Mouse (Mus musculus) midbrain, embryonic 11.5 days (tissue): ENCODE measurements at regions not wholly inside any gene's neighbourhood (a gene's known extent, or its start where the extent isn't known, plus 50 kb on each side); places are given as distances from the start of the nearest gene placed in this dataset.

Experiments used
- ATAC-seq: fragments of 200-750 bp; cut with Nextera tagmentation; 2 replicates; pipeline ENCODE4 v1.8.0; 2017; ENCODE audit warnings: moderate TSS enrichment, moderate library complexity; ENCODE audit not compliant: low FRiP score
- DNase-seq: peaks from one replicate; pipeline ENCODE4 v3.0.0; 2015; ENCODE audit warnings: low spot score; ENCODE audit errors: missing footprints
- H3K27ac ChIP-seq: fragments of 300-500 bp; sonication (generic); 2 replicates; pipeline ENCODE4 v1.5.1; 2014; ENCODE audit warnings: low read depth, low read length
- H3K27me3 ChIP-seq: fragments of 300-500 bp; sonication (generic); 2 replicates; pipeline ENCODE4 v1.6.1; 2014; ENCODE audit warnings: mild to moderate bottlenecking, low read length, moderate library complexity, mixed read lengths; ENCODE audit not compliant: control insufficient read depth, insufficient read depth
- H3K36me3 ChIP-seq: fragments of 300-500 bp; sonication (generic); 2 replicates; pipeline ENCODE4 v1.6.1; 2014; ENCODE audit warnings: mild to moderate bottlenecking, low read length, moderate library complexity, mixed read lengths; ENCODE audit not compliant: control insufficient read depth, insufficient read depth
- H3K4me1 ChIP-seq: fragments of 300-500 bp; sonication (generic); 2 replicates; pipeline ENCODE4 v1.6.1; 2014; ENCODE audit warnings: low read length; ENCODE audit not compliant: control insufficient read depth, insufficient read depth
- H3K4me2 ChIP-seq: fragments of 300-500 bp; sonication (generic); 2 replicates; pipeline ENCODE4 v1.6.1; 2014; ENCODE audit warnings: mild to moderate bottlenecking, moderate library complexity
- H3K4me3 ChIP-seq: fragments of 300-500 bp; sonication (generic); 2 replicates; pipeline ENCODE4 v1.5.1; 2014; ENCODE audit warnings: low read depth, low read length
- H3K9ac ChIP-seq: fragments of 300-500 bp; sonication (generic); 2 replicates; pipeline ENCODE4 v1.6.1; 2014; ENCODE audit warnings: low read length
- H3K9me3 ChIP-seq: fragments of 300-500 bp; sonication (generic); 2 replicates; pipeline ENCODE4 v1.6.1; 2016; ENCODE audit warnings: low read length; ENCODE audit not compliant: control insufficient read depth
- WGBS: fragments of 180-500 bp; shearing (Covaris S2); extraction: QIAGEN DNeasy Blood & Tissue Kit; methylation state at CpG from one replicate; pipeline ENCODE4 v1.1.7; 2014; 5-methylcytosine and 5-hydroxymethylcytosine counted together

DNA sequence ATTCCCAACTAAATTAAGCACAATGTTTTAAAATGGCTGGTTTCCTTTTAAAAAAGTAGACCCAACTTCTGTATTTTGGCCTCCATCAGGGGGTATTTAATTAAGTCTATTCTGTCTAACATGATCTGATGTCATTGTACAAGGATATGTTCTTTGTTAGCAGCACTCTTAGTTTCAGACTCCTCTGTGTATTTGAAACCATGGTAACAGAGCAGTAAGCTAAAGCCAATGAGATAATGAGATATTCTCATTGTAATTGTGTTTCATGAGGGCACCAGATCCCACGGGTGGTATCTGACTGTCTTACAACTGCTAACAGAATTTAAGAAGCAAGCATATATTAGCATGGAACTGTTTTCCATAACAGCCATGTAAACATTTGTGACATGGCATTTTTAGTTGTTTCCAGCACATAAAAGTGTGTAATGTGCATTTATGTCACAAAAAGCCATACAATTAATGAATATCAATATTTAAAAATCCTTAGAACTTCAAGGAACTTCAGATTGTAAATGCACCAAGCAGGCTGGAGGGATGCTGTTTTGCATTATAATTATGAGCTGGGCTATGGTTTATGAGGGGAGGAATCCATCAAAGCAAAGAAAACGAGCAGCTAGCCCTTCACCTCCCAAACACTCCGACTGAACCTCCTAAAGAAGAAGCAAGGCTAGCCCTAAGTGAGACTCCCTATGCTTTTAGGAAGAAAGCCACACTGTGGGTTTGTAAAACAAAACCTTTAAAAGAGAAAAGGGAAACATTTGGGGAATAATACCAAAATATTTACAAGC lies 240.7 kb upstream of the Veph1 start:
- Histone ChIP-seq H3K9ac (no peak overlapping the region), H3K4me2 (no peak overlapping the region), H3K27ac (peak overlapping the region; percentile 44; the same call in 1 of the 2 replicates), H3K27me3 (no peaks in the 10 kb centered on the region), H3K4me3 (no peak overlapping the region), H3K36me3 (no peaks in the 10 kb centered on the region), H3K9me3 (no peaks in the 10 kb centered on the region), H3K4me1 (peaks cover 10% of the 10 kb centered on the region; the same call in 1 of the 2 replicates)
- WGBS: 29% methylated on average over 3 of the region's 3 CpGs
- peak; percentile 88 for DNase-seq
- peak; percentile 87 for ATAC-seq

DNA sequence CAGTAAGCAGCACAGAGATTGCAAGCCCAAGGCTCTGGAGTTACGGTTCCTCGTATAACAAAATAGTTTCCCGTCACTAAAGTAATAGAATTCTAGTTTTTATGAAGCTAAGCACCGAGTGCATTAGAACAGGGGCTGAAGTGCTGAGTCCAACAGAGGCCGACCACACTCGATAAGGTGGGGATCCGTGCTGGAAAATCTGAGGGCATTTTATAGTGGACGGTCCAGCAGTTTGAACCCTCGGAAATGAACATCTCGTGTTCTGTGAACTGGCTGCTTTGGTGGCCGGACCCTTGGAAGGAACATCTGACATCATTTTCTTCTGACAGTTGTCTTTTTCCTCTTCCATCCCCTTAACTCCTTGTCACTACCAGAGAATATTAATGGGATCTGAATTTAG lies 240.0 kb upstream of the Veph1 start:
- Histone ChIP-seq H3K4me3 (no peak overlapping the region), H3K9ac (no peak overlapping the region), H3K9me3 (no peaks in the 10 kb centered on the region), H3K36me3 (no peaks in the 10 kb centered on the region), H3K4me2 (no peak overlapping the region), H3K27ac (no peak overlapping the region; the same call in 1 of the 2 replicates), H3K27me3 (no peaks in the 10 kb centered on the region), H3K4me1 (peaks cover 10% of the 10 kb centered on the region; the same call in 1 of the 2 replicates)
- ATAC-seq: peak; percentile 45; the same call in 1 of the 2 replicates
- no peak for DNase-seq
- 66% methylated on average over 11 of the region's 11 CpGs for WGBS

GRCm38 (mm10) chr3:66535786-66536529 lies 239.3 kb upstream of the Veph1 start:
- Histone ChIP-seq H3K27me3 (no peaks in the 10 kb centered on the region), H3K27ac (no peak overlapping the region; the same call in 1 of the 2 replicates), H3K36me3 (no peaks in the 10 kb centered on the region), H3K4me3 (no peak overlapping the region), H3K4me2 (no peak overlapping the region), H3K4me1 (peaks cover 10% of the 10 kb centered on the region; the same call in 1 of the 2 replicates), H3K9ac (no peak overlapping the region), H3K9me3 (no peaks in the 10 kb centered on the region)
- ATAC-seq: 0 out of 2 replicates have a peak, but pooled peaks have one; percentile 20
- no peak for DNase-seq
- 79% methylated on average over 8 of the region's 8 CpGs for WGBS

DNA sequence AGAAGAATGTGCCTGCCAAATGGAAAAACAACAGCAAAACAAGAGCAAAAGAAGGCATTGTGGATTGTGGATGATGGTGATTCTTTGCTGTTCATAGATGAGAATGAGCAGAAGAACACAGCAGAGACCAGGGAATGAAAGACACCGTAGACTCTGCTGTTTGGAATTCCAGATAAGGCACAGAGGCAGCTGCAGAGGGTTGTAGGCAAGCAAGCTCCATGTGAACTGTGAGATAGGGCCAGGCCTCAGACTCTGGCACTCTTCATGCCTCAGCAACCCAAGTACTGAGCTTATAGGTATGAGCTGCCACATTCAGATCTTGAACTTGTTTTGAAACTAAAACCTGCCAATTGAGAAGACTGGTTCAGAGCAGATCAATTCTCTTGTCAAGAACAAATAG lies 223.3 kb upstream of the Veph1 start:
- DNase-seq (no peak), ATAC-seq (no peak)
- H3K4me1 ChIP-seq: no peaks in the 10 kb centered on the region
- 96% methylated on average over 1 of the region's 1 CpGs for WGBS
- H3K9me3 ChIP-seq: no peaks in the 10 kb centered on the region
- no peaks in the 10 kb centered on the region for H3K27me3 ChIP-seq
- no peak overlapping the region for H3K4me3 ChIP-seq
- no peak overlapping the region for H3K27ac ChIP-seq
- no peak overlapping the region for H3K9ac ChIP-seq
- H3K36me3 ChIP-seq: no peaks in the 10 kb centered on the region
- no peak overlapping the region for H3K4me2 ChIP-seq

GRCm38 (mm10) chr3:66518289-66518688 lies 221.7 kb upstream of the Veph1 start:
- no peak overlapping the region for H3K9ac ChIP-seq
- no peak overlapping the region for H3K4me2 ChIP-seq
- no peak overlapping the region for H3K4me3 ChIP-seq
- H3K9me3 ChIP-seq: no peaks in the 10 kb centered on the region
- 62% methylated on average over 2 of the region's 2 CpGs for WGBS
- DNase-seq (no peak), ATAC-seq (no peak)
- no peak overlapping the region for H3K27ac ChIP-seq
- no peaks in the 10 kb centered on the region for H3K36me3 ChIP-seq
- no peaks in the 10 kb centered on the region for H3K4me1 ChIP-seq
- H3K27me3 ChIP-seq: no peaks in the 10 kb centered on the region

DNA sequence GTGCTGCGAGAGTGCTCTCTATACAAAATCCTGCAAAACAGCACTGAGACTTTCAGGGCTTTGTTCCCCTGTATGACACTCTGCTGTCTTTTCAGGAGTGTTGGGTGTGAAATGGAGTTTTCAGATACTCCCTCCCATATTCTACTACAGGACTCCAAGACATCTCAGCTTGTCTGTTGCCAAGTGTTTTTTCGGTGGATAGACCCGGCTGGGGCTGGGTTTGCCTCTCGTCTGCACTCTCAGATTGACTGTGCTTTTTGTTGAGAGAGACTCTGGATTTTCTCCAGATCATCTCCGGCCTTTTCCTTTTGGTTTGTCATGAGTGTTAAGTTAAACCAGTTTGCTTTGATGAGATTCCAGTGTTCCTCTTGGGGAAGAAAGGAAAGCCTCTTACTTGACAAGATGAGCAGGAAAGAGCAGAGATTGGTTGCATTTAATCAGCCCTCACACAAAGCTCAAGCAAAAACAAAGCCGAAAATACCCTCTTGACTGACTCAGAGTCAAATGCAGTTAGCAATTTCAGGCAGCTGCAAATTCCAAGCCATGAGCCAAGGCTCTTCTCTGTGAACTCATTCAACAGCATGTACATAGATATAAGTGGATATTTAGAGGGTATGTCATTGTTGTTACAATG lies 219.3 kb upstream of the Veph1 start:
- H3K27me3 ChIP-seq: no peaks in the 10 kb centered on the region
- H3K27ac ChIP-seq: no peak overlapping the region
- H3K4me1 ChIP-seq: no peaks in the 10 kb centered on the region
- WGBS: 63% methylated on average over 6 of the region's 6 CpGs
- DNase-seq (no peak), ATAC-seq (no peak)
- no peak overlapping the region for H3K4me2 ChIP-seq
- no peaks in the 10 kb centered on the region for H3K36me3 ChIP-seq
- no peak overlapping the region for H3K4me3 ChIP-seq
- no peaks in the 10 kb centered on the region for H3K9me3 ChIP-seq
- H3K9ac ChIP-seq: no peak overlapping the region

GRCm38 (mm10) chr3:66514587-66514986 lies 217.9 kb upstream of the Veph1 start:
- no peak overlapping the region for H3K27ac ChIP-seq
- no peaks in the 10 kb centered on the region for H3K9me3 ChIP-seq
- no peaks in the 10 kb centered on the region for H3K4me1 ChIP-seq
- no peak overlapping the region for H3K4me3 ChIP-seq
- H3K4me2 ChIP-seq: no peak overlapping the region
- no peaks in the 10 kb centered on the region for H3K27me3 ChIP-seq
- DNase-seq (no peak), ATAC-seq (no peak)
- 88% methylated on average over 8 of the region's 8 CpGs for WGBS
- H3K36me3 ChIP-seq: no peaks in the 10 kb centered on the region
- H3K9ac ChIP-seq: no peak overlapping the region

- Histone ChIP-seq H3K9ac (no peak overlapping the region), H3K27ac (no peak overlapping the region), H3K27me3 (no peaks in the 10 kb centered on the region), H3K36me3 (no peaks in the 10 kb centered on the region), H3K4me2 (no peak overlapping the region), H3K4me1 (no peaks in the 10 kb centered on the region), H3K9me3 (no peaks in the 10 kb centered on the region), H3K4me3 (no peak overlapping the region)
- 91% methylated on average over 1 of the region's 1 CpGs for WGBS
- DNase-seq (no peak), ATAC-seq (no peak)
Observed at GRCm38 (mm10) chr3:66512408-66512807, 215.8 kb upstream of the Veph1 start.

- no peak for DNase-seq
- 79% methylated on average over 4 of the region's 4 CpGs for WGBS
- H3K27me3 ChIP-seq: no peaks in the 10 kb centered on the region
Observed at GRCm38 (mm10) chr3:66510455-66510854, 213.8 kb upstream of the Veph1 start.

More at GRCm38 (mm10) chr3:66510455-66510854, 213.8 kb upstream of the Veph1 start:
- ATAC-seq: no peak
- H3K9ac ChIP-seq: no peak overlapping the region
- no peak overlapping the region for H3K4me3 ChIP-seq
- H3K4me1 ChIP-seq: peaks cover 3% of the 10 kb centered on the region; the same call in 1 of the 2 replicates
- H3K36me3 ChIP-seq: no peaks in the 10 kb centered on the region
- no peaks in the 10 kb centered on the region for H3K9me3 ChIP-seq
- H3K4me2 ChIP-seq: no peak overlapping the region
- no peak overlapping the region for H3K27ac ChIP-seq
